Mouse (Mus musculus) kidney, adult 2 months (tissue): ENCODE measurements around the gene Rad51b. TPM values are rescaled to one million over a fixed set of nuclear protein-coding genes. Genes with fewer than 3 reads are reported as not detected.

ENCODE experiments used
- DNase-seq: peaks from one replicate; pipeline ENCODE4 v3.0.0; 2021
- H3K27ac ChIP-seq: fragments of 200-500 bp; 2 replicates; pipeline ENCODE4 v1.5.1; 2012; ENCODE audit warnings: low read depth, low read length, control low read depth, inconsistent platforms; ENCODE audit not compliant: insufficient read depth
- H3K27me3 ChIP-seq: fragments of 200-500 bp; replicated peaks from 2 replicates; pipeline ENCODE4 v1.6.1; 2012; ENCODE audit warnings: mild to moderate bottlenecking, moderate library complexity, low read length, inconsistent platforms; ENCODE audit not compliant: control insufficient read depth, insufficient read depth
- H3K36me3 ChIP-seq: fragments of 200-500 bp; 2 replicates; pipeline ENCODE4 v1.6.1; 2012; ENCODE audit warnings: mild to moderate bottlenecking, moderate library complexity, low read length, inconsistent platforms; ENCODE audit not compliant: control insufficient read depth, insufficient read depth
- H3K4me1 ChIP-seq: fragments of 200-500 bp; 2 replicates; pipeline ENCODE4 v1.6.1; 2011; ENCODE audit warnings: low read length; ENCODE audit not compliant: control insufficient read depth, insufficient read depth
- H3K4me3 ChIP-seq: fragments of 200-500 bp; 2 replicates; pipeline ENCODE4 v1.5.1; 2011; ENCODE audit warnings: mild to moderate bottlenecking, low read depth, low read length, control low read depth; ENCODE audit not compliant: insufficient read depth
- CTCF ChIP-seq: fragments of 200-500 bp; conservative IDR thresholded peaks from 2 replicates; pipeline ENCODE4 v1.5.1; 2011; ENCODE audit warnings: low read depth, mild to moderate bottlenecking, control low read depth, low read length, moderate library complexity, mixed read lengths; ENCODE audit not compliant: insufficient read depth, insufficient read length
- POLR2A ChIP-seq: fragments of 200-500 bp; IDR thresholded peaks from one replicate; pipeline ENCODE4 v1.6.1; 2011; ENCODE audit warnings: low read depth, low read length, control low read depth
- WGBS: fragments of 180-500 bp; shearing (Covaris S2); methylation state at CpG from one replicate; pipeline ENCODE4 v1.1.7; 2018; 5-methylcytosine and 5-hydroxymethylcytosine counted together
- polyA plus RNA-seq: library from polyadenylated mRNA; depleted of rRNA; stranded (reverse); fragments of >200 nt; gene quantifications from 2 replicates; pipeline ENCODE4 v1.2.3, GENCODE M21; 2012

Rad51b gene
- polyA plus RNA-seq, 1 experiment = 0.14 TPM

DNA sequence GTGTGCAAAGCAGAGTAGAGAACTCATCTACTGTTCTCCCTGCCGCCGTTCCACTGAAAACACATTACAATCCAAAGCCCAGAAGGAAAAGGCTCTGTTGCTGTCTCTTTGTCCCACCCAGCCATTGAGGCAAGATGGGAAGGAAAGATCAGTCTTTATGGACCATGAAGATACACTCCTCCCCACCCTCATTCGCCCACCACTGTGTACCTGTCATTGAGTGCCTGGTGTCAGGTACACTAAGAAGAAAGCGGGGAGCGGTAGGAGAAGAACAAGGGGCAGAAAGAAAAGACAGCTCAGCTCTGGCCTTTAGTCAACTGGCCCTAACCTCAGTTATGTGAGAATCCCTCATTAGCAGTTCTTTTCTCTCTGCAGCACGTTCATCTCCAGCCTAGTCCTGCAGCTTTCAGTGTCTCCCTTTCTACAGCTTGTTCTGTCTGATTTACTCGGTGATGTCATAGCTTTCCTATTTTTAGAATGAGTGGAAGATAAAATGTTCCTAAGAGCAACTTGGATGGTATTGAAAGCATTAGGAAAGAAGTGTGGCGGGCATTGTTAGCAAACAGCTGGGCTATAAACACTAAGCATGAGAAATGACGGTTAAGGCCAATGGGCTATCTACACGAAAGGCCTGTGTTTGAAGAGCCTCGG is 382.3 kb downstream of the Rad51b start:
- WGBS = 72% methylated on average over 11 of the region's 11 CpGs
- DNase-seq = no peak
- Histone ChIP-seq H3K4me1 (peaks cover 10% of the 10 kb centered on the region; the same call in 1 of the 2 replicates), H3K36me3 (no peaks in the 10 kb centered on the region), H3K27ac (no peak overlapping the region), H3K27me3 (no peaks in the 10 kb centered on the region), H3K4me3 (no peak overlapping the region)
- TF ChIP-seq POLR2A = no peak
- TF ChIP-seq CTCF = no peak

DNA sequence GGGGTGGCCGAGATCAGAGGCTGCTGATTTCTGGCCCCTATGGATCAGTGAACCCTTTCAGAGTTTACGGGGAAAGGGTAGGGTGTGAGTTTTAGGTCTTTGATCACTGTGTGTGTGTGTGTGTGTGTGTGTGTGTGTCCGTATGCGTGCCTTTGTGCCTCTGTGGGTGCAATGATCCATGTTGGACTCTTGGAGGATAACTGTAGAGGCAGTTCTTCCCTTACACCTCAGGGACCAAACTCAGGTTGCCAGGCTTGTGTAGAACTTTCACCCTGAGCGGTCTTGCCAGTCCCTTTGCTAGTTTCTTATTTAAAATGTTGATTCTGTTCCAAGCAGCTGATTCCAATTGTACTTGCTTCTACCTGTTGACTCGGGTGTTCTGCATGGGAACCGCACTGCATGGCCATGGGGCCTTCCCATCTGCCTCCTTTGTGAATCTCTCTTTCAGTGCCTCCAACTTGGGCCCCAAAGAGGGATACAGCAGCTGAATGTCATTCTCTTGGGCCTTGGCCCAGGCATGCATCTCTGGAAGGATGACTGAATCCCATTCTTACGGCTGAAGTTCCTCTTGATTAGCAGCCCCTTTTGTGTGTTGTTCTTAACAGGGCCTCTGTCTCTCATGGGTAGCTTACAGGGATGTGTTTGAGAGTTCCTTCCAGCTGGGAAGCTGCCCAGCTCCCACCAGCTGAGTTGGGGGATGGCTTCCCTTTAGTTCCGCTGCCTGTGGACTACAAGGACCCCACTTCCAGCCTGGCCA is 383.0 kb downstream of the Rad51b start:
- peak; percentile 65 for DNase-seq
- Histone ChIP-seq H3K27me3 (no peaks in the 10 kb centered on the region), H3K27ac (no peak overlapping the region), H3K4me3 (no peak overlapping the region), H3K36me3 (no peaks in the 10 kb centered on the region), H3K4me1 (peaks cover 10% of the 10 kb centered on the region; the same call in 1 of the 2 replicates)
- 60% methylated on average over 9 of the region's 9 CpGs for WGBS
- TF ChIP-seq CTCF (no peak), POLR2A (no peak)

DNA sequence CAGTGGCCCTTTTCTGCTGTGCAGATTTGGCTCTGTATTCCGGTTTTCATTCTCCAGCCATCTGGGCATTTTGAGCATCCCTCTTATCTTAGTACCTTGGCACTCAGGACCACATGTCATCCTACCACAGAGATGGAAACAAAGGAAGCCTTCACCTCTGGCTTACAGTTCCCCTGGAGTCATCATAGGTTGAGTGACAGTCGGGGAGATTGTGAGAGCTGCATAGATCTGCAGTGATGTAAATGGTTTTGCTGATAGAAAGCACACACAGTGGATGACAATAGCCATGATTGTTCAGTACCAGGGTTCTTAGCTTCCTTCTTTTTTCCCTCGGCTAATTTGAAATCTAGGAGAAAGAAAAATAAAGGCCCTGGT is 383.6 kb downstream of the Rad51b start:
- H3K4me3 ChIP-seq = no peak overlapping the region
- 90% methylated on average over 3 of the region's 3 CpGs for WGBS
- H3K4me1 ChIP-seq = peaks cover 6% of the 10 kb centered on the region; the same call in 1 of the 2 replicates
- H3K27ac ChIP-seq = no peak overlapping the region
- no peak for DNase-seq
- no peak for TF ChIP-seq POLR2A
- no peaks in the 10 kb centered on the region for H3K36me3 ChIP-seq
- no peaks in the 10 kb centered on the region for H3K27me3 ChIP-seq

DNA sequence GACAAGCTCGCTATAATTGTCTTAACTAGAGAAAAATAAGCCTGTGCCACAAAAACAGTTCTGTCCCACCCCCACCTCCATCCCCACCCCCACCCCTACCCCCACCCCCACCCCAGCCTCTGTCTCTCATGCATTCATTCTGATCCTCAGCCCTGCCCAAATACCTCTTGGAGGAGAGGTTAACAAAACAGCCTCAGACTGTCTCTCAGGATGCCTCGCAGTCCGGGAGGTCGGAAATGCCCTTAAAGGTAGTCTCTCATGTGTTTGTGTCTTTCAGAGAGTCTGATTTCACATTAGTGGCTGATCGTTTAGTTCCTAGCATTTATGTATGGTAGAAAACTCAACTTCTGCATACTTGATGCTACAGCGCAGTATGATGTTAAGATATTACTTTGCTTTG is 384.5 kb downstream of the Rad51b start:
- no peak overlapping the region for H3K4me3 ChIP-seq
- no peak for TF ChIP-seq POLR2A
- H3K36me3 ChIP-seq = no peaks in the 10 kb centered on the region
- no peak for DNase-seq
- H3K4me1 ChIP-seq = peaks cover 5% of the 10 kb centered on the region; the same call in 1 of the 2 replicates
- no peaks in the 10 kb centered on the region for H3K27me3 ChIP-seq
- WGBS = 89% methylated on average over 6 of the region's 6 CpGs
- H3K27ac ChIP-seq = no peak overlapping the region

DNA sequence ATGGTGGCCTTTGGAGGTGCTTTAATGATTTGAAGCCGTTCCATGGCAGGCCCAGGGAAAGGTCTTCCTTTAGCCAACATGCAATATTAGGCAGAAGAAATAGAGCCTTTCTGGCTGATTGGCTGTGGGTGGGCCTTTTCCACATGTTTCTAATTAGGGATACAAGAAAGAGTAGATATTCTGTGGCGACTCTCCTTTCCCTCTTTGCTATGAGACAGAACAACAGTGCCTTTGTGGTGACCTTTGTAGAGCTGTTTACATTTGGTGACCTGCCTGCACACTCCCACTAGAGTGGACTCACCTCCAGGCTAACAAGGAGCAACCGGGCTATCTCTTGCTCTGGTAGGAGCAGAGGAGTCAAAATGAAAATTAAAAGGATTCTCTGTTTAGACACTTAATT is 386.3 kb downstream of the Rad51b start:
- Histone ChIP-seq H3K4me3 (no peak overlapping the region), H3K27ac (no peak overlapping the region), H3K4me1 (peaks cover 3% of the 10 kb centered on the region; the same call in 1 of the 2 replicates), H3K36me3 (no peaks in the 10 kb centered on the region), H3K27me3 (no peaks in the 10 kb centered on the region)
- WGBS = 64% methylated on average over 3 of the region's 3 CpGs
- TF ChIP-seq POLR2A (no peak), CTCF (no peak)
- no peak for DNase-seq

DNA sequence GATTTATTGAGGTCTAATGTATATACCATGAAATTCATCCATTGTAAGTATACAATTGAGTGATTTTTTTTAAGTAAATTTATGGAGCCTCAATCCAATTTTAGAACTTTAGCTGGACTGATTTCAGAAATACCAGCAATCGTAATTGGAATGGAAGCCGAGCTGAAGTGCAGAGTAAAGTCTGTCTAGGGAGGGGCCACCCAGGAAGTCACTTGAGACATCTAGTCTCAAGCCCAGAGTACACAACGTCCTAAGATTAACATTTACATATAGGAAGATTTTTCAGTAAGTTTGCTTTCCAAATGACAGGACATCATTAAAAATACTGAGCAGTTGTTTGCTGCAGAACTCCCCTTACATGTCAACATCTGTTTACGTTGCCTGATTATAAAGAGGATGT is 386.7 kb downstream of the Rad51b start:
- Histone ChIP-seq H3K36me3 (no peaks in the 10 kb centered on the region), H3K27ac (no peak overlapping the region), H3K4me1 (peaks cover 6% of the 10 kb centered on the region; the same call in 1 of the 2 replicates), H3K4me3 (no peak overlapping the region), H3K27me3 (no peaks in the 10 kb centered on the region)
- DNase-seq = no peak
- WGBS = 66% methylated on average over 4 of the region's 4 CpGs
- TF ChIP-seq POLR2A (no peak), CTCF (no peak)

DNA sequence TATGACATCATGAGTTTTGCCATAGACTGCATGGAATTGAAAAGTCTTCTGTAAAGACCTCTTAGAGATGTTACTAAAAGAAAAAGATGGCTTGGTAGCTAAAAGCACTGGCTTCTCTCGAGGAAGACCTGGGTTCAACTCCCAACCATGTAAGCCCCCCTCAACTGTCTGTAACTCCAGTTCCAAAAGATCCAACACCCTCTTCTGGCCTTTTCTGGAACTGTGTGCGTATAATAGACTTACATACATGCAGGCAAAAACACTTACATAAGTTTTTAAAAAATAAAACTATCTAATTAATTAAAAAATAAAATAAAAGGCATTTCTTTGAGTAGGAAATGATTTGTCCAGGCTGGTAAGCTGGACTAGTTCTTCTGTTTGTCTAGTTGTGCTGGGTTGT is 387.3 kb downstream of the Rad51b start:
- DNase-seq = no peak
- Histone ChIP-seq H3K4me3 (no peak overlapping the region), H3K36me3 (no peaks in the 10 kb centered on the region), H3K27me3 (no peaks in the 10 kb centered on the region), H3K27ac (no peak overlapping the region), H3K4me1 (peaks cover 4% of the 10 kb centered on the region; the same call in 1 of the 2 replicates)
- 95% methylated on average over 2 of the region's 2 CpGs for WGBS
- TF ChIP-seq CTCF = no peak
- TF ChIP-seq POLR2A = no peak
